Mouse (Mus musculus) mouse trophoblast stem cell (cell line): ENCODE data around the gene Pkn1.

Experiments used
- in situ Hi-C, 2 experiments: fragments of 300-500 bp; cut with MseI, MboI; formaldehyde crosslinking; loops; 2 replicates in 1 of 2; 3 replicates in 1 of 2; pipeline ENCODE4 v1.15.1; 2025

Gene Pkn1

DNA sequence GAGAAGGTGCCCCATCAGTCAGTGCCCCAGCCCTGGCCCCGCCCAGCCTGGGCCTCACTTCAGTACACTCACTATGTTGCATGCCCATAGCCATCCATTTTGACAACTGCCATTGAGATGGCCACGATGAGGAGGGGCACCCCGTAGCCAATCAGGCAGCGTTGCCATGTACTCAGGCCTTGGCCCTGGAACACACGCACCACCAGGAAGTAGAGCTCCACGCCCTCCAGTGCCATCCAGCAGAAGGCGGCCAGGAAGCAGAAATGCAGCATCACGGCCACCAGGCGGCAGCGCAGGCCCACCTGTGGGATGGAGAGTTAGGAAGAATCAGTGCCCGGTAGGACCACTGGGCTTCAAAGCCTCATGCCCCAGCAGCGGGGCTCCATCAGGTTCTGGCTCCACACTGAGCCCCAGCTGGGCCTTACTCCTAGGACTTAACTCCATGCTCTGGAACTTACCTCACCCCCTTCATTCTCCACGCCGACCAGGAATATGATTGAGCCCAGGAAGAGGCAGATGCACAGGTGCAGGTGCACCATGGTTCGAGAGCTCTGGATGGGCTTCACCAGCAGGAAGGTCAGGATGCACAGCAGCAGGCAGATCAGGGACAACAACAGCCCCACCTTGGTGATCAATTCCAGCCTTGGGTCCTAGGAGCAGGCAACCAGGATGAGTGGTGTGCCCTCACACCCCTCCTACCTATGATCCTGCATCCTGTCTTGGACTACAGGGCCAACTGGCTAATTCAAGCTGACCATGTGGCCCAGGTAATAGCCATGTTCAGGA, 25.9 kb upstream of the Pkn1 start:
- in situ Hi-C loops = no loop called here

- in situ Hi-C loops = no loop called here
Measured at GRCm38 (mm10) chr8:83723447-83724083, 24.6 kb upstream of the Pkn1 start.

- in situ Hi-C loops = no loop called here
Measured at GRCm38 (mm10) chr8:83722631-83723030, 23.7 kb upstream of the Pkn1 start.

- in situ Hi-C loops = no loop called here
Measured at GRCm38 (mm10) chr8:83721405-83722025, 22.5 kb upstream of the Pkn1 start.

DNA sequence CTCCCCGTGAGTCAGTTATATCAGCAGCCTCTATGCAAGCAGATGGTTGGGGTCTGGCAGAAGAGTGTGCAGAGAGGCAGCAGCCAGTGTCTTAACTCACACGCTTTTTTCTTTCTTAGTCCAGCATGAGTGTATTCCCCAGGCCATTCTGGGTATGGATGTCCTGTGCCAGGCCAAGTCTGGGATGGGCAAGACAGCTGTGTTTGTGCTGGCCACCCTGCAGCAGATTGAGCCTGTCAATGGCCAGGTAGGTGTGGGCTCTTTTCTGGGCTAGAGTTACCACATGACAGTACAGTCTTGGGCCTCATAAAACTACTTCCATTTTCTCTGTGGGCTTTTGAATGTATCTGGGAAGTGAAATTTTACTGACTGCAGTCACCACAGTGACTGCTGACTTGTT, 20.7 kb upstream of the Pkn1 start:
- in situ Hi-C loops = no loop called here

GRCm38 (mm10) chr8:83719048-83719447, 20.1 kb upstream of the Pkn1 start:
- in situ Hi-C loops = no loop called here

- in situ Hi-C loops = no loop called here
Measured at GRCm38 (mm10) chr8:83716563-83716962, 17.6 kb upstream of the Pkn1 start.

DNA sequence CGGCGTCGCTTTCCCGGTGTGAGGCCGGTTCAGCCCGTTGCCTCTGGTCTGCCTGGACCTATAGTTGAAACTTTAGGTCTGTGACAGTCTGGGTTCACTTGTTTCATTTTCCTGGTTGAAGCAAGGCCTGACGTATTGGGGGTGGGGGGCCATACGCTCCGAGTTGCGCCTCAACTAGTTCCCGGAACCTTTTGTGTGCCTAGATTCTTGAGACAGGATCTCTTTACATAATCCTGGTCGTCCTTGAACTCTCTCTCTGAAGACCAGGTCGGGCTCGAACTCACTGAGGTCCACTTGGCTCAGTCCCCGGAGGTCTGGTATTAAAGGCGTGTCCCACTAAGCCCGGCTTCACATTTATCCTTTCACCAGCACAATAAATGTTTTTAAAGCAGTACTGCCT, 16.8 kb upstream of the Pkn1 start:
- in situ Hi-C loops = no loop called here

DNA sequence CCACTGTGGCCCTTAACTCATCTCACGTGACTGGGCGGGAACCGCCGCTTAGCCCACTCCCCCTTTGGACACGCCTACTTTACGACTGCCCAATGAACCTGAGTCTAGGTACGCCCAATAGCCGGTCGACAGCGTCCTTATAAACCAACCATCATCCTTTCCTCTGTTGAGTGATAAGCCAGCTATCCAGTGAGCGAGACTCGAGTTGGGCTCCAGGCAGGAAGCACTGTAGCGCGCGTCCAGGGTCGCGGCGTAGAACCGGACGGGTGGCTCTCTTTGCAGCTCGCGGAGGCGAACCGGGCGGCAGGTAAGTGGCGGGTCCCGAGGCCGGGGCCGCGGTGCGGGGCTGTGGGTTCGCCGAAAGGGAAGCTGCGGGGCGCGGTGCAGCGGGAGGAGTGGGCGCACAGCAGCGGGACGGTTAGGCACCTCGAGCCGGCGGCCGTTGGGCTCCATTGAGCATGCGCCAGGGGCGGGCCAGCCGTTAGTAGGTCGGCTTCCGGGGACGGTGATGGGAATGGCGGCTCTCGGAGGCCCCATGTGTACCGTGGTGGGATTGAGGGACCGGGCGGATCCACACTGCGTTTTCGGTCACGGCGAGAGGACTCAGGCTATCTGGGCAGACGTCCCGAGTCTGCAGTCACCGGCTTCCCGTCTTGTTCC, 16.2 kb upstream of the Pkn1 start, which contains the start of gene Ddx39:
TSS of gene Ddx39 (plus strand) at position 147 of the 660 bp plus-strand sequence.
- in situ Hi-C loops = no loop called here

- in situ Hi-C loops = no loop called here
Measured at GRCm38 (mm10) chr8:83714676-83715030, 15.7 kb upstream of the Pkn1 start.

DNA sequence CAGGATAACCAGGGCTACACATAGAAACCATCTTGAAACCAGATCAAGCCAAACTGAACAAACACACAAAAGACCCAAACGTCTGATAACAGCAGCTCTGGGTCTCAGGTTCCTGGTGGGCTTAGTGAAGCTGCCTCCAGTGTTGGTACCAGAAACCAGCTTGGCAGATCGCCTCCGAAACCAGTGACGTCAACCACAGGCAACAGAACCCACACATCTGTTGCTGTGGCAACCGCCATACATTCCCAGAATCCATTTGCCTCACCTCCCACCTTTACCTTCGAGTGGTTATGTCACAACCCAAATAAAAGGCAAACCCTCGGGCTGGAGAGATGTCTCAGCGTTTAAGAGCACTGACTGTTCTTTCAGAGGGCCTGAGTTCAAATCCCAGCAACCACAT, 8.6 kb upstream of the Pkn1 start:
- in situ Hi-C loops = no loop called here

- in situ Hi-C loops = no loop called here
Measured at GRCm38 (mm10) chr8:83706411-83706810, 7.4 kb upstream of the Pkn1 start.

GRCm38 (mm10) chr8:83703426-83703825, 4.4 kb upstream of the Pkn1 start:
- in situ Hi-C loops = no loop called here

- in situ Hi-C loops = no loop called here
Measured at GRCm38 (mm10) chr8:83700423-83701085, 1.6 kb upstream of the Pkn1 start.

DNA sequence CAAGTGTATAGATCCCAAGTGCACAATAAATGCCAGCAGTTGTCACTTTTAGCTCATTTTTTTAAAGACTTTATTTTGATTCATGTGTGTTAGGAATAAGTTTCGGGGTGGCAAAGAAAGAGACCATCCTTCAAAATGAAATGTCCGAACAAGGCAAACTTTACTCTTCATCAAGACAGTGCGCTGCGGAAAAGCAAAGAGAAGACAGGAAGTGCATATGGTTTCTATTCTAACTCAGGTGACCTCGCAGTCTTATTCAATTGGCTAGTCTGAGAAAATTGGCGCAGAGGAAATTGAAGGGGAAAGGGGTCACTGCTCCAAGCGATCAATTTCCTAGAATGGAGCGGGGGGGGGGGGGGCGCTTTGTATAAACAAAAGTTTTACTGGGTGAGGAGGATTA, 587 bp upstream of the Pkn1 start:
- in situ Hi-C loops = no loop called here

DNA sequence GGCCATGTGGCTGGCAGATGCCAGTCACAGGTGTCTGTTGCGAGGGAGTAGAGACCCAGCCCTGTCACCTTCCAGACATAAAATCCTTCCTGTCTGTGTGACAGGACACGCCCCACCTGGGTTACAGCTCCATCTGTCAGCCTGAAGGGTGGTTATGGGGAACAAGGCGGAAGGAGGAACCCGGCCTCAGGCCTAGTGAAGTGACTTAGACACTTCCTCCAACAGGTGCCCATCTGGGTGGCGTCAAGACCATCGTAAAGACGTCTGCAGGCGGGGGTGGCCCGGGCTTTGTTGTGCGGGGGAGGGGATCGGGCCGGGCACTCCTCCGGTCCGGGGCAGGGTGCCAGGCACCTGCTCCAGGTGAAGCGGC, 703 bp downstream of the Pkn1 start:
- in situ Hi-C loops = no loop called here

- in situ Hi-C loops = no loop called here
Measured at GRCm38 (mm10) chr8:83697374-83698220, 1.4 kb downstream of the Pkn1 start.

GRCm38 (mm10) chr8:83695351-83696106, 3.5 kb downstream of the Pkn1 start:
- in situ Hi-C loops = no loop called here

GRCm38 (mm10) chr8:83694369-83695160, 4.4 kb downstream of the Pkn1 start:
- in situ Hi-C loops = no loop called here
